Mouse (Mus musculus) hindbrain, postnatal 0 days (tissue): ENCODE data around the gene Slmap. TPM values are rescaled to one million over a fixed set of nuclear protein-coding genes. Genes with fewer than 3 reads are reported as not detected.
A peak's percentile ranks its signal among the peaks of the same experiment; 100 is the strongest.

Experiments used
- ATAC-seq: fragments of 200-750 bp; cut with Nextera tagmentation; 2 replicates; pipeline ENCODE4 v1.8.0; 2017; ENCODE audit warnings: mild to moderate bottlenecking, moderate TSS enrichment, moderate library complexity
- DNase-seq: peaks from one replicate; pipeline ENCODE4 v3.0.0-alpha.2; 2015; ENCODE audit warnings: low spot score
- H3K27ac ChIP-seq: fragments of 300-500 bp; sonication (generic); 2 replicates; pipeline ENCODE4 v1.5.1; 2014; ENCODE audit warnings: mild to moderate bottlenecking
- H3K27me3 ChIP-seq: fragments of 300-500 bp; sonication (generic); 2 replicates; pipeline ENCODE4 v1.6.1; 2014; ENCODE audit warnings: low read length, mixed read lengths; ENCODE audit not compliant: insufficient read depth
- H3K36me3 ChIP-seq: fragments of 300-500 bp; sonication (generic); 2 replicates; pipeline ENCODE4 v1.6.1; 2014; ENCODE audit warnings: low read length, mixed read lengths; ENCODE audit not compliant: insufficient read depth
- H3K4me1 ChIP-seq: fragments of 300-500 bp; sonication (generic); 2 replicates; pipeline ENCODE4 v1.6.1; 2014; ENCODE audit warnings: antibody characterized with exemption, low read length, mixed read lengths; ENCODE audit not compliant: insufficient read depth
- H3K4me2 ChIP-seq: fragments of 300-500 bp; sonication (generic); 2 replicates; pipeline ENCODE4 v1.6.1; 2014; ENCODE audit warnings: low read depth, mild to moderate bottlenecking, low read length, moderate library complexity, mixed read lengths
- H3K4me3 ChIP-seq: fragments of 300-500 bp; sonication (generic); 2 replicates; pipeline ENCODE4 v1.5.1; 2014; ENCODE audit warnings: low read length
- H3K9ac ChIP-seq: fragments of 300-500 bp; sonication (generic); replicated peaks from 2 replicates; pipeline ENCODE4 v1.6.1; 2014; ENCODE audit warnings: mild to moderate bottlenecking, low read length, moderate library complexity, mixed read lengths
- H3K9me3 ChIP-seq: fragments of 300-500 bp; sonication (generic); 2 replicates; pipeline ENCODE4 v1.6.1; 2016; ENCODE audit warnings: low read length, mixed read lengths
- CTCF ChIP-seq: IDR thresholded peaks from 2 replicates; pipeline ENCODE4 v1.5.1; 2016; ENCODE audit warnings: antibody characterized with exemption, control low read depth, low read depth
- WGBS: fragments of 180-500 bp; shearing (Covaris S2); extraction: QIAGEN DNeasy Blood & Tissue Kit; methylation state at CpG from one replicate; pipeline ENCODE4 v1.1.7; 2014; 5-methylcytosine and 5-hydroxymethylcytosine counted together
- polyA plus RNA-seq: library from polyadenylated mRNA; unstranded; fragments of >200 nt; fragmentation: Nextera tagmentation; extraction: Ambion mirVana; gene quantifications from 2 replicates; pipeline ENCODE4 v1.2.1, GENCODE M21; 2015
- total RNA-seq: library from RNA; depleted of rRNA; stranded (reverse); fragments of >200 nt; gene quantifications from 2 replicates; pipeline ENCODE4 v1.2.3, GENCODE M21; 2014

The Slmap gene
- total and polyA plus RNA-seq, 2 experiments from 2014 or later: 11.7 to 16.1 TPM

GRCm38 (mm10) chr14:26481457-26481856 lies 53.3 kb downstream of the Slmap start:
- Histone ChIP-seq H3K4me3 (no peak overlapping the region), H3K4me1 (no peaks in the 10 kb centered on the region), H3K9ac (no peak overlapping the region), H3K27ac (no peak overlapping the region), H3K36me3 (no peaks in the 10 kb centered on the region), H3K4me2 (no peak overlapping the region), H3K9me3 (no peaks in the 10 kb centered on the region), H3K27me3 (no peaks in the 10 kb centered on the region)
- ATAC-seq: no peak
- DNase-seq: no peak
- TF ChIP-seq CTCF: no peak
- WGBS: 94% methylated on average over 1 of the region's 1 CpGs

- Histone ChIP-seq H3K27me3 (no peaks in the 10 kb centered on the region), H3K4me3 (no peak overlapping the region), H3K4me1 (no peaks in the 10 kb centered on the region), H3K4me2 (no peak overlapping the region), H3K27ac (no peak overlapping the region), H3K9me3 (no peaks in the 10 kb centered on the region), H3K36me3 (no peaks in the 10 kb centered on the region), H3K9ac (no peak overlapping the region)
- no peak for DNase-seq
- no peak for ATAC-seq
- 92% methylated on average over 5 of the region's 5 CpGs for WGBS
- no peak for TF ChIP-seq CTCF
These were observed 57.0 kb downstream of the Slmap start for GRCm38 (mm10) chr14:26477738-26478137.

- no peak overlapping the region for H3K27ac ChIP-seq
- no peaks in the 10 kb centered on the region for H3K36me3 ChIP-seq
- ATAC-seq (no peak), DNase-seq (no peak)
- no peaks in the 10 kb centered on the region for H3K4me1 ChIP-seq
- no peaks in the 10 kb centered on the region for H3K9me3 ChIP-seq
- no peak overlapping the region for H3K4me3 ChIP-seq
- no peak overlapping the region for H3K9ac ChIP-seq
- no peaks in the 10 kb centered on the region for H3K27me3 ChIP-seq
- 93% methylated on average over 2 of the region's 2 CpGs for WGBS
- H3K4me2 ChIP-seq: no peak overlapping the region
- no peak for TF ChIP-seq CTCF
These were observed 58.3 kb downstream of the Slmap start for GRCm38 (mm10) chr14:26476391-26476790.

- ATAC-seq (no peak), DNase-seq (no peak)
- Histone ChIP-seq H3K27me3 (no peaks in the 10 kb centered on the region), H3K27ac (no peak overlapping the region), H3K9ac (no peak overlapping the region), H3K36me3 (0 out of 2 replicates have a peak, but pooled peaks cover 3% of the 10 kb centered on the region), H3K4me2 (no peak overlapping the region), H3K4me1 (no peaks in the 10 kb centered on the region), H3K4me3 (no peak overlapping the region), H3K9me3 (no peaks in the 10 kb centered on the region)
- 88% methylated on average over 4 of the region's 4 CpGs for WGBS
- TF ChIP-seq CTCF: no peak
These were observed 66.8 kb downstream of the Slmap start for GRCm38 (mm10) chr14:26467974-26468373.

GRCm38 (mm10) chr14:26466544-26467125 lies 68.1 kb downstream of the Slmap start:
- Histone ChIP-seq H3K27ac (no peak overlapping the region), H3K9ac (no peak overlapping the region), H3K36me3 (0 out of 2 replicates have a peak, but pooled peaks cover 11% of the 10 kb centered on the region), H3K9me3 (no peaks in the 10 kb centered on the region), H3K4me3 (no peak overlapping the region), H3K4me2 (no peak overlapping the region), H3K4me1 (no peaks in the 10 kb centered on the region), H3K27me3 (no peaks in the 10 kb centered on the region)
- DNase-seq (peak; percentile 37), ATAC-seq (no peak)
- 64% methylated on average over 5 of the region's 5 CpGs for WGBS
- TF ChIP-seq CTCF: no peak

- TF ChIP-seq CTCF: no peak
- H3K4me2 ChIP-seq: no peak overlapping the region
- H3K9me3 ChIP-seq: no peaks in the 10 kb centered on the region
- H3K27me3 ChIP-seq: no peaks in the 10 kb centered on the region
- ATAC-seq: no peak
- no peak overlapping the region for H3K4me3 ChIP-seq
- no peaks in the 10 kb centered on the region for H3K4me1 ChIP-seq
- H3K36me3 ChIP-seq: peaks cover 17% of the 10 kb centered on the region; the same call in 1 of the 2 replicates
- no peak overlapping the region for H3K27ac ChIP-seq
- H3K9ac ChIP-seq: no peak overlapping the region
- 78% methylated on average over 6 of the region's 6 CpGs for WGBS
- DNase-seq: no peak
These were observed 68.8 kb downstream of the Slmap start for GRCm38 (mm10) chr14:26465898-26466297.

GRCm38 (mm10) chr14:26459516-26459915 lies 75.2 kb downstream of the Slmap start:
- no peak overlapping the region for H3K4me2 ChIP-seq
- no peak overlapping the region for H3K4me3 ChIP-seq
- TF ChIP-seq CTCF: peak; percentile 57
- no peak for ATAC-seq
- H3K36me3 ChIP-seq: peaks cover 18% of the 10 kb centered on the region; the same call in 1 of the 2 replicates
- peak; percentile 50 for DNase-seq
- no peaks in the 10 kb centered on the region for H3K27me3 ChIP-seq
- no peak overlapping the region for H3K9ac ChIP-seq
- no peaks in the 10 kb centered on the region for H3K9me3 ChIP-seq
- H3K4me1 ChIP-seq: no peaks in the 10 kb centered on the region
- H3K27ac ChIP-seq: no peak overlapping the region
